Mouse (Mus musculus) erythroblast, adult 5-6 weeks (primary cell): ENCODE measurements at regions not wholly inside any gene's neighbourhood (a gene's known extent, or its start where the extent isn't known, plus 50 kb on each side); places are given as distances from the start of the nearest gene placed in this dataset.

Experiments
- ATAC-seq: replicated peaks from 2 replicates; pipeline ENCODE4 v1.8.0; 2016; ENCODE audit warnings: moderate number of reproducible peaks, mild to moderate bottlenecking, moderate TSS enrichment, inconsistent platforms; ENCODE audit not compliant: poor library complexity, low FRiP score, severe bottlenecking

GRCm38 (mm10) chr1:193623571-193623970 lies 253.5 kb upstream of the Camk1g start:
- ATAC-seq: no peak

- ATAC-seq: no peak
Observed at GRCm38 (mm10) chr1:193618250-193618649, 248.2 kb upstream of the Camk1g start.

- ATAC-seq: no peak
Observed at GRCm38 (mm10) chr1:193610471-193610870, 240.4 kb upstream of the Camk1g start.

- ATAC-seq: no peak
Observed at GRCm38 (mm10) chr1:193599895-193600294, 229.8 kb upstream of the Camk1g start.

GRCm38 (mm10) chr1:193599163-193599562 lies 229.1 kb upstream of the Camk1g start:
- ATAC-seq: peak; percentile 89

- ATAC-seq: no peak
Observed at GRCm38 (mm10) chr1:193590301-193590829, 220.3 kb upstream of the Camk1g start.

GRCm38 (mm10) chr1:193588477-193589464 lies 218.7 kb upstream of the Camk1g start:
- no peak for ATAC-seq

- ATAC-seq: no peak
Observed at GRCm38 (mm10) chr1:193587317-193587716, 217.2 kb upstream of the Camk1g start.

- no peak for ATAC-seq
Observed at GRCm38 (mm10) chr1:193586896-193587295, 216.8 kb upstream of the Camk1g start.

GRCm38 (mm10) chr1:193583791-193584190 lies 213.7 kb upstream of the Camk1g start:
- no peak for ATAC-seq

- no peak for ATAC-seq
Observed at GRCm38 (mm10) chr1:193580393-193580792, 210.3 kb upstream of the Camk1g start.

- ATAC-seq: no peak
Observed at GRCm38 (mm10) chr1:193579671-193580070, 209.6 kb upstream of the Camk1g start.

- ATAC-seq: no peak
Observed at GRCm38 (mm10) chr1:193578661-193579175, 208.6 kb upstream of the Camk1g start.

GRCm38 (mm10) chr1:193577821-193578220 lies 207.7 kb upstream of the Camk1g start:
- ATAC-seq: no peak

GRCm38 (mm10) chr1:193575986-193576713 lies 206.1 kb upstream of the Camk1g start:
- ATAC-seq: no peak

- no peak for ATAC-seq
Observed at GRCm38 (mm10) chr1:193572827-193573226, 202.7 kb upstream of the Camk1g start.

- ATAC-seq: no peak
Observed at GRCm38 (mm10) chr1:193572411-193572810, 202.3 kb upstream of the Camk1g start.

GRCm38 (mm10) chr1:193571088-193571487 lies 201.0 kb upstream of the Camk1g start:
- no peak for ATAC-seq

GRCm38 (mm10) chr1:193568586-193569174 lies 198.6 kb upstream of the Camk1g start:
- no peak for ATAC-seq

GRCm38 (mm10) chr1:193567217-193567616 lies 197.1 kb upstream of the Camk1g start:
- no peak for ATAC-seq
